Mouse (Mus musculus): ENCODE data around the gene Slc27a4.
A peak's percentile ranks its signal among the peaks of the same experiment; 100 is the strongest.

The Slc27a4 gene

DNA sequence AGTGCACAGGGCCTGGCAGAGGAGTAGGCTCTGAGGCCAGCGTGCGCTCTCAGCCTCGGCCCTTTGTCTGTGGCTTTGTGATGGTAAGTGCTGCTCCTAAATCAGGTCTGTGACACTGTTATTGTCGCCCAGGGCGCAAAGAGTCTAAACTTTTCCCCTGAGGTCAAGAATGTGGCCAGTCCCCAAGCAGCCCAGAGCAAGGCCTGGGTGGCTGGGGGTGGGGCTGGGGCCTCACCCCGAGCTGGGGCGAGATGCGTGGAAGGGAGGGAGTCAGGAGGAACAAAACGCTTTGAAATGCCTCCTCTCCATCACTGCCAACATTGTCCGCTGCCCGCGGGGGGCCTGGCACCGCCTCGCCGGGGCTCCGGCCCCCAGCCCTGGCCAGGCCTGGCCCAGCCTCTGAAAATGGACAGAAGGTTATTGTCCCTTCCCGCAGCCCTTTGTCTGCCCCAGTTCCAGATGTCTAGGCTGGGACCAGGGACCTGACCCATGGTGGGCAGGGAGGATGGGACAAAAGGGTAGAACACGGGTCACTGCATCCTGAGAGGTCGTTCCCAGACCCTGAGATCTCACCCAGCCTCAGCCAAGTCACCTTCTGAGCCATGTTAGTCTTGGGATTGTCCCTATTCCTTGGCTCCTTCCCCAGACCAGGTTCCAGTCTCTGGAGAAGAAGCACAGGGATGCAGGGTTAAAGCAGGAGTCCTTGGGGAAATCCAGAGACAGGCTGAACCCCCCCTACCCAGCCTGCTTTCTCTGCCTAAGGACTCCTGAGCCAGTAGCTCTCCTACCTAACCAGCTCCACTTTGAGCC lies 54.2 kb downstream of the Slc27a4 start:
- no peak for DNase-seq (ENCODE audit: low spot score)

GRCm38 (mm10) chr2:29857341-29857740 lies 54.9 kb downstream of the Slc27a4 start:
- no peak for DNase-seq (ENCODE audit: low spot score)

DNA sequence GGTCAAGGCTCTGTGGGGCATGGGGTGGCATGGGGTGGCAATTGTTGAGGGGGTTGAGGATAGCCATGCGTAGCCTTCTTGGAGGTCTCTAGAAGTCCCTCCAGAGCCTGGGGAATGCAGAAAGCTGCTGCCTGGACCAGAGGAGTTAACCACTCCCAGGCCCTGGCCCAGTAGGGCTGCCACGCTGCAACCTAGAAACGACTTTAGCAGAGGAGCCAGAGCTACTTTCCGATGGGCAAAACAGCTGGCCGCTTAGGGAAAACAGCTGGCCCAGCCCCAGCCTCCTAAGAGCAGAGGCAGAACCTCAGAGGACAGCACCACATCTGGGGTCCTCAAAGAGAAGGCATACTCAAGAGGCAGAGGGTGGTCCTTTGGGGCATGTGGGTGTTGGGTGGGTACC lies 55.5 kb downstream of the Slc27a4 start:
- DNase-seq (ENCODE audit: low spot score): no peak

DNA sequence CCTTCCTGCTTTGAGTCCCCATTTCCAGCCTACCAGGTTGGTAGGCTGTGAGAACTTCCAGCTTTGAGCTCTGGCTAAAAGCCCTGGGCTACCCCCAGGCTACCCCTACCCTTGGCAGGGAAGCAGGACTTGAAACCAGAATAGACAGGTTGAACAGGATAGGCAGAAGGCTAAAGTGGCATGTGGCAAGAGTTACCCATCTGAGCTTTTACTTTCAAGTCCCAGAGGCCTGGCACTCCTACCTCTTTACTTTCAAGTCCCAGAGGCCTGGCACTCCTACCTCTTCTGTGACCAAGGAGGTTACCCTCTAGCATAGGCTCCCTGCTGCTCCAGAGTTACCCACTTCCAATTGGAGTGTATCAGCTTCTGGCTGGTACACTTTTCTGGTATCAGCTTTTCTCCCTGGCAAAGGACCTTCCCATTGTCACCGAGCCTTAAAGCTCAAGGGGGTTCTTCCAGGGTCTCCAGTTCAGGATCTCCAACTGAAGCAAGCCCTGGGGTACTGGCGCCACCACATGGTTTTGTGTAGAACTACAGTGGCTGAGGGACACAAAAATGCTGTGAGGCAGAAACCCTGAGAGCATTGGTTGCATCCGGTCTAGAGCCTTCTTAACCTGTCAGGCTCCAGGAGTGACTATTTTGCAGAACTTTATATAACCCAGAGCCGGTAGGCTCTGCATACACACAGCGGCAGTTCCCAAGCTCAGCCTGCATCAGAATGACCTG lies 56.5 kb downstream of the Slc27a4 start:
- peak; percentile 21 for DNase-seq (ENCODE audit: low spot score)

GRCm38 (mm10) chr2:29865125-29865524 lies 62.7 kb downstream of the Slc27a4 start:
- no peak for DNase-seq (ENCODE audit: low spot score)

Data from c-Kit-positive CD71-positive TER-119-positive erythroid progenitor cells, embryonic 14.5 days (primary cell).